Mouse (Mus musculus) frontal cortex, postnatal 25 days (tissue): ENCODE measurements around the gene Mvb12b.
A peak's percentile ranks its signal among the peaks of the same experiment; 100 is the strongest.

ENCODE experiments used
- DNase-seq, 2 experiments: peaks; one replicate each; pipeline ENCODE4 v3.0.0; 2022; ENCODE audit warnings: low spot score in 2 of 2

The Mvb12b gene

DNA sequence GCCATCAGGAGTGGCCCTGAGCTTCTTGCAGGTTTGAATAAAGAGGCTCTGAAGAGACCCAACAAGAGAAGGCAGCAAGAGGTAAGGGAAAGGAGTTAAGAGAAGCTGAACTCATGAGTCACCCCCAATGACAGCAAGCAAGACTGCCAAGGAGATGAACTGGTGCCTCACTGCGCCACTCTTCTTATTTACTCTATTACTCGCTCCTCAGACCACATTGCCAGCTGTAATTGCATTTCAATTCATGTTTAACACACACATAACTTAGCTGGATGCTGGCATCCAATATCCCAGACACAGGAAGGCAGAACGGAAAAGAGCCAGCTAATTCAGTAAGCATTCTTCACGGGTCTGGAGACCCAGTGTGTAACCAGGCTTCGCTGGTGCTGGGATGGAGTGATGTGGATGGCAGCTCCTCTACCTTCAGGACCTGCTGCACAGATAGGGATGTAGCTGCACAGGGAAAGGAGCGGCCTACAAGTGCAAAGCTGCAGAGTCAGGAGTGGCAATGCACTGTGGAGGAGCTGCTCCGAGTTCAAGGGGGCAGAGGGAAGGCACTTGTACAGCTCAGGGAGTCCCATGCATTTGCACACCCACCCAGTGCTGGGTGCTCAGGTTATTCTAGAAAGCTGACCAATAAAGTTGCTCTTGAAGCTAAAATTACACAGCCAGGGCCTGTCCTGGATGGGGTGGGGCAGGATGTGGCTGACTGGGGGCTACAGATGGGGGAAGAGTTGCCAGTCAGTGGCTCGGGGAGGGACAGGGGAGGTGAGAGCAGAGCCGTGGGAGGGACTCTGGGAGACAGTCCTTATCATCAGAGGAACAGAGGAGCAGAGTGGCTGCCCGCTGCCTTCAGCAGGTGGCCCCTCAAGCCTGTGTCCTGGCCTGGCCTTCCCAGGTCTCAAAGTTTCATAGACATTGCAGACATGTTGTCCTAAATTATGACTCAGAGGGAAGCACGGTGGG is 34.5 kb downstream of the Mvb12b start:
- no peak for DNase-seq

DNA sequence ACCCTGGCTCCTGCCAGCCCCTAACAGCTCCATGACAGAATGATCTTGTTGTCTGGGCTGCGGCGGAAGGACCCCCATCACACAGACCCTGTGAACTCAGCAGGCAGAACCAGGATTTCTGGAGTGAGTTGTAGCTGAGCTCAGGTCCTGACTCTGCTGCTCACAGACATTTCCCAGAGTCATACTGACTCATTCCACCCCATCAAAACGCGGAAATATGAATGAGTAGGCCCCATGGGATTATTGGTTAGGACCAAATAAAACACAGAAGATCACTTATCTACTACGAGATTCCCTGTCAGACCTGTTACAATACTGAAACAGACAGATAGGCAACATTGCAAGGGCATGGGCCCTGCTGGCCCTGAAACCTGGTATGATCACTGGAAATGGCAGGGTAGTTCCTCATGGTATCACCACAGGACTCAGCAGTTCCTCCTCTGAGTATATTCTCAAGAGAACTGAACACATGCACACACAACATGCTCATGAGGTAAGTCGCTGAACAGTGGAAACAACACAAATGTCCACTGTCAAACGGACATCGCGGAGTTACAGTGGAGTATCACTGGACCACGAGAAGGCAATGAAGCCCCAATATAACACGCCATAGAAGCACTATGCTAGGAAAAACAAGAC is 40.4 kb downstream of the Mvb12b start:
- DNase-seq = no peak

DNA sequence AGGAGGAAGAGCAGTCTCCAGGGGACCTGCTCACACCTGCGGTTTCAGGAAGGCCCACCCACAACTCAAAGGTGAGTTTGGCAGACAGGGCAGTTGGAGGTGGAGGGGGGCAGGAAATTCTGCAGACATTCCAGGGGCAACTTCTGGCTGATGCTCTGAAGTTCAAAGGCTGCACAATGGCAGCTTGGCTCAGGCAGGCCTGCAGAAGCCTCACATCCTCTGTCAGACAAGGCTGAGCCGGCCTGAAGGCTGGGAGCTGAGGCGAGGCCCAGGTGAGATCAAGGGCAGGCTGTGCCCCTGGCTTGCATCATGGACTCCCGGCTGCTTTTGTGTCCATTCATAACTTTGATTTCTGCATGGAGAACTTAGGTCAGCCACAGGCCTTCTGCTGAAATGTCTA is 41.1 kb downstream of the Mvb12b start:
- DNase-seq = no peak

DNA sequence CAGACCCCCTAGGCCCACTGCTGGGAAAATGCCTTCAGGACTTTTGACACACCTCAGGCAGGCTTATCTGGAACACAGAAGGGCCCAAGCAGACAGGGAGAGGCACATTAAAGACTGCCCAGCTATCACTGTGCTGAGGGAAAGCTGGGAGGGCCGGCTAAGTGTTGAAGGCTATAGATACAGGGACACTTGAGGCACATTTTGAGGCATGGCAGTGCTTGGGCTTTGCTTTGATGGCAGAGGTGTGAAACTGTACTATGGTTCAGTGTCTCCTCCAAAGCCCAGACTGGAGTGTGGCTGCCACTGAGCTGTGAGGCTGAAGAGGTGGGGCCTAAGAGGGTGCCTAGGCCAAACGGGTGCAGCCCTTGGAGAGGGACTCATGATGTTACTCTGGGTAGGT is 44.1 kb downstream of the Mvb12b start:
- DNase-seq = no peak

DNA sequence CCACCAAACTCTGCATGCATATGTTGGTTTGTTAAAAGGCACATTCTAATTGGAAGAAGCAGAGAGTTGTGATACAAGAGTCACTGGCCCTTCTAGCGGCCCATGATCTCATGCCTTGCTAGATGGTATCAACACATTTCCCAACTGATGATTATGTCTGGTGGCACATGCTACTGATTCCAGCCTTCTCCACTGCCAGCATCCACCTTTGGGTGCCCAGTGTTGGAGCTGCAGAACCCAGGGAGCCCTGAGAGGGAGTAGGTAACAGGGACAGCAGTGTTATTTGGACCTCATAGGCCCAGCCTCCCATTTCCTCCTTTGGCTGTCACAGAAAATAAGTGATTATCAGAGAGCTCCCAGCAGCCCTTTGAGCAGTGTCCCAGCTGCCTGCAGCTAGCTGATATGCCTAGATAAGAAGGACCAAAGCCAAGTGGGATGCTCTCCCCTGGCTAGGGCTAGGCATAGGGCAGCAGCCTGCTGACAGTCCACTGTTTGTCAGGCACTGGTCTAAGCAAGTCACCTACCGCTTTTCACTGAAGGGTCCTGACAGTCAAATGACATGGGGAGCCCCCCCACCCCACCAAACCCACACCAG is 44.7 kb downstream of the Mvb12b start:
- DNase-seq = no peak

DNA sequence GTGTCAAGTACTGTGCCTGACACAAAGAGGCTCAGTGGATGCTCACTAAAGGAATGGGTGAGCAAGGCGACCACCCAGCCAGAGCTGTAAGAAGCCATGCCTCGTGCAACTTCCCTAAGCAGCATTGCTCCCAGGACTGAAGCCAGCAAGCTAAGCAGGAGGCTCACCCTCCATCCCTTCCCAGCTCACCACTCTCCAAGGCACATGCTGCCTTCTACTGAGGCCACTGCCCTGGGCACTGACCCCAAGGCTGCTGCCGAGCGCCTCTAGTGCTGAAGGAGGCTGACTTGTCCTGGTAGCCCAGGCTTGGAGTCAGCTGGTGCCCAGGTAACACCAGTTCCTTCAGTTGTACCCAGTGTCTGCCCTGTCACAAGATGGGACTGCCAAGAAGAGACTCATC is 45.8 kb downstream of the Mvb12b start:
- DNase-seq = no peak

DNA sequence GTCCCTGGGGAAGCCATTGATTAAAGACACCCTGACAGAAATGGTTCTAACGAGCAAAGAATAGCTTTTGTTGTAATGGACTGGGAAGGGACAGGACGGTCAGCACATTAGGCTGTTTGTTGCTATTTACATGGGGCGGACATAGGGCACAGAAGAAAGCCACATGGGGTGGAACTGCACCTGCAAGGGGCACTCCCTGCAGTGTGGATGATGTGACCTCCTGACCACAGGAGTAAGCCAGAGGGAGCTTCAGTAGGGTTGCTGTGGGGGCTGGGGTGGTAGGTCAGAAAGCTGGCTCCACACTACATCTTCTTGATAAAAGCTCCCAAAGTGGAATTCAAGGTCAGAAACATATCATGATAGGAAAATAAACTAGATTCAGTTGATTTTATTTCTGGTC is 47.3 kb downstream of the Mvb12b start:
- no peak for DNase-seq

DNA sequence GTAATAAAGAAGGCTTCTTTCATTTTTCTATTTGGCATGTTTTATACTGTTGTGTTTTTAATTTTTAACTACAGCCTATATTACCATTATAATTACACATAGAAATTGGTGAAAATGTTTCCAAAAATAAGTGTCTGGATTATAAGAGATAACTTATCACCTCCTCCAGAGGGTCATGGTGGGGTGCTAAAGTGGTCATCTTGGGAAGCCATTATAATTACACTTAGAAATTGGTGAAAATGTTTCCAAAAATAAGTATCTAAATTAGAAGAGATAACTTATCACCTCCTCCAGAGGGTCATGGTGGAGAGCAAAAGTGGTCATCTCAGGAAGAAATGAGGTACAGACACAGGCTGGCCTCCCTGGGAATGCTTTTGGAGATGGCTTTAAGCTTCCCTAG is 48.5 kb downstream of the Mvb12b start:
- DNase-seq = no peak

DNA sequence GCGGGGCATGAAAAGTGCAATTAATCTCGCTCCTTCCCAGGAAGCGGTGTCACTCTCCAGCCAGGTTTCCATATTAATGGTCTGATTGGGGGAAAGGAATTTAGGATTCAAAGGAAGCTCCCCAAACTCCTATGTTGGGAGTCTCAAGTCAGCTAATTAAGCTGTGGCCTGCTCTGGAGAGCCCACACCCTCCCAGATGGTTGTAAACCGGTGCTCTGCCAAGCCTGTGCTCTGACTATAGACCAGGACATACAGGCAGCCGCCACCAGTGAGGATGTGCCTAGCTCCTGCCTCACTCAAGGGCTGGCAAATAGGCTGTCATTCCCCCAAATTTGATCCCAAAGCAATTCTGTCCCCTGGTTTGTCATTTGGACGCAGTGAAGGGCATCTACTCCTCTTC is 50.4 kb downstream of the Mvb12b start:
- no peak for DNase-seq

DNA sequence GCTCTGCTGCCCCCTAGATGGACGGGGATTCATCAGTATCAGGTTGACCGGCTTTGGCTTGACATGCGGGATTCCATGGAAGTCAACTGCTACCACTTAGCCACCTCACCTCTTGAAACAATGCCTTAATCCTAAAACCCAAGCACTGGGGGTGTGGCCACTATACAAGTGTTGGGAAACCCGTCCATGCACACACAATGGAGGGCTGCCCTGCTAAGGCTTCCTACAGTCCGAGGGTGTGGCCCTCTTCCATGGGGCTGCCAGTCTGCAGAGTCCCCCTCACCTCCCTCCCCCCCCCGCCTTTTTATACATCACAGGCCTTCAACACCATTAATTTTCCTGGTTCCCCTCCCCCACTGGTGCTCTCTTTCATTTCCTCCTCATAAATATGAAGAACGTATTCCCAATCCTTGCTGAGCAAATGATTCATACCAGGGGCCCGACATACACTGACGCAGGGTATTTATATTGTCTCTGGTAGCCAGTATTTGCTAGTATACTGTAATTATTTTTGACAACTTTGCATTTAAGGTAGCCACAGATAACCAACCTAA is 51.0 kb downstream of the Mvb12b start:
- DNase-seq = no peak

DNA sequence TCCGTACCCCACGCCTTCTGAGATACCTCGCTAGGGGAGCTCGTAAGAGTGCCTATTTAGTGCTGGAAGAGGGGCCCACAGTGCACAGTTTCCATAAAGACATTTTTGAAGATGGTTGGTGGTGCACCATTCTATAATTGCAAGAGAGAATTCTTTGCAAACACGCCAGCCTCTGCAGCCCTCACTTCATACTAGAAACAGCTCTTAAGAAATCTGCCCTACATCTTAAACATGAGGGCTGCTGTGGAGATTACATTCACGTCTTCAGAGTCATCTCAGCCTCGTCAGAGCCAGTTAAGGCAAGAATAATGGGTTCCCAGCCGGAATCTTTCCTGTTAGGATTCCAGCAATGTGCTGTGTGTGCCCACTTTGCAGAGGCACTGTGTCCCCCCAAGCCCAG is 52.7 kb downstream of the Mvb12b start:
- no peak for DNase-seq

DNA sequence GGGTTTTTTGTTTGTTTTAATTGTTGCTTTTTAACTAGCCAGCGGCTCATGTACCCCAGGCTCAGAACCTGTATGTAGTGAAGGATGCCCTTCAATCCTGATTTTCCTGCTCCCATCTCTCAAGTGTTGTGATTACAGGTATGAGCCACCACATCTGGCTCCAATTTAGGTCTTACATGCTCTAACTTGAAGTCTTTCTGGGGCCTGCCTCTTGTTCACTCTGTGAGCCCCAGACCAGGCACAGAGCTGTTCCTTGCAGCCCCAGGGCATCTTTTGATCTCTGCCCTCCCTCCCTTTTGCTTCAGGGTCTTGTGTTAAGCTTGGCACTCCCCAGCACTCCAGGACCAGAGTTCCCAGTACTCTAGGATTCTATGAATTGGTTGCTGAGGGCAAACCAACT is 53.8 kb downstream of the Mvb12b start:
- DNase-seq = no peak

DNA sequence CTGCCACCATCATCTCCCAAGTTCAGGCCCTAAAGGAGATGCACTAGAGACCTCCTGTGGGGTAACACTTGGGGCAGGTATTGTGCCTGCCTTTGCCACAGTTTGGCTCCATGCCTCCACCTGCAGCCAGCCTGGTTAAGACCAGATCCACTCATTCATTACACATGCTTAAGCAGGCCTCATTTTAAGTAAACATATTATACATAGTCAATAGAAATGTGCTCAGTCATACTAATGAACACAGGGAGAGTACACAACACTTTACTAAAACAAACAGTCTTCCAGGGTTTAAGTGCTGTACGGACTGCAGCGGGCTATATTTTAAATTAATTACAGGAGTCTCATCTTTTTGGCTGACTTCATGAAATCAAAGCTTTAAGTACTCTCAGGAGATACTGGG is 57.9 kb downstream of the Mvb12b start:
- no peak for DNase-seq

DNA sequence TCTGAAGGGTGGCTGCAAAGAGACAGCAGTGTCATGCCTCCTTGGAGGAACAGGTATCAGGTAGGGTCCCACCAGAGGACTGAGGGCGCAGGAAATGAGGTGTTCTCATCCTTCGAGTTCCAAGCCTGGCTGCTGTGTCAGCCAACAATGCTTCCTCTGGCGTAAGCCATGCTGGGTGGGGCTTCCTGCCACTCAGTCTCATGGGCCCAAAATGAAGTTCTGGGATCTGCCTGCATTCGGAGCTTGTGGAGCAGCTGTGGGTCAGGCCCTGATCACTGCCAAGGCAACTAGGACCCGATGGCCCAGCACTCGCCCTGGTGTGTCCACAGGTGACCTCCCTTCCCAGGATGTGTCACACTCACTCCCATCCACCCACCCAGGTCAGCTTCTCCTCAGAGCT is 61.0 kb downstream of the Mvb12b start:
- no peak for DNase-seq

DNA sequence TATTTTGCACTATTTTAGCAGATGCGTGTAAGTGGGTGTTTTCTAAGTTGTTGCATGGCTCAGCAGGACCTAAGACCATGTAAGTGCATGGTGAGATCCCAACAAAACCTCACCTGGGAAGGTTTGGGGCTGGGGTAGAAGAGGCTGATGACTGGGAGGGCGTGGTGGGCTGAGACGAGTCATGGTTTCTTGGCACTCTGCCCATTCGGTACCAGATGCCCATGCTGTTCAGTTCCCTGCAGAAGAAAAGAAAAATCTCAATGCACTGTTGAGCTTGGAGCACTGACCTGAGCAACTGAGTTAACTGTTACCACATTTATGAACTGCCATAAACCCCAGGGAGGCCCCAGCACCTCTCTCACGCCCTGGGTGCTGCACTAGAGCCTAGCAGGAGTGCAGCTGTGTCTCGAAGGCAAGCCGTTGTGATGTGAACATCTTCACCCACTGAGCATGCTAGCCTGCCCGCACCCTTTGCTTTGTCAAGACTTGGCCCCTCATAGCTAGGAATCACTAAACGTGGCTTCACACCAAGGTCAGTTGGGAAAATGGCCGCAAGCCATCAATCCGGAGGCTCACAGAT is 62.7 kb downstream of the Mvb12b start:
- DNase-seq = no peak

DNA sequence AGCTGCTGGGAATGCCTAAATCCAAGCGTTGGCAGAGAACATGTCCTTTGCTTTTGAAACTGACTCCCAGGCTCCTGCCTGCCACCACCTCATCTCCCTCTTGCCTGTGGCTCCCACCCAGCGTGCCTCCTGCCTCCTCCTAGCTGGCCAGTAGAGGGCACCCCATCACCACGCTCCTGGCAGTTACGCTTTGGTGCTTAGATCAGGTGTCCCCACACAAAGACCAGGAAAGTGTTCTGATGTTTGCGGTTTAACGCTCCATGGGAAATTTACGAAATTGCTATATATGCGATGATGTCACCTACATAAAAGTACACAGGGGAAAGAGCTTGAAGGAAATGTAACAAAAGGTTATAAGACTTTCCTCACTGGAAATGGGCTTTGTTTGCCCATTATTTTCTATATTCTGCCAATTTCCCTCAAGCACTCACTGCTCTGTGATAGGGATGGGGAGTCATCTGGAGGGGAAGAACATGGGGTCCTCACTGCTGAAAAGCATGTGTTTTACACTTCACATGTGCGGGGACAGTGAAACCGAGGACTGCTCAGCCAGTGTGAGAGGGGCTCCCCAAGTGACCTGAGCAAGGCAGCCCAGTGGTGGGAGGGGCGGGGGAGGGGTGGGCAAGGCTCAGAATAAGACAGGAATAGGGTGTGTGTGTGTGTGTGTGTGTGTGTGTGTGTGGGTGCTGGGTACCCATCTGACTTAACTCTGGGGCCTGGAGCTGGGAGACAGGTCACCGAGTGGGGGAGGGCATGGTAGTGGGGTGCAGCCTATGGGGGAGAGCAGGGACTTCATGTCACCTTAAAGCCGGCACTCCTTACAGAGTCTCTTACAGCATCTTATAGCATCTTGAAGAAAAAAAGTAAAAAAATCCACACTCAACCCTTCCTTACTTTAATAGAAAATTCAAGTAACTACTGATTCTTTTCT is 65.8 kb downstream of the Mvb12b start:
- peak; percentile 76 to 86 for DNase-seq

DNA sequence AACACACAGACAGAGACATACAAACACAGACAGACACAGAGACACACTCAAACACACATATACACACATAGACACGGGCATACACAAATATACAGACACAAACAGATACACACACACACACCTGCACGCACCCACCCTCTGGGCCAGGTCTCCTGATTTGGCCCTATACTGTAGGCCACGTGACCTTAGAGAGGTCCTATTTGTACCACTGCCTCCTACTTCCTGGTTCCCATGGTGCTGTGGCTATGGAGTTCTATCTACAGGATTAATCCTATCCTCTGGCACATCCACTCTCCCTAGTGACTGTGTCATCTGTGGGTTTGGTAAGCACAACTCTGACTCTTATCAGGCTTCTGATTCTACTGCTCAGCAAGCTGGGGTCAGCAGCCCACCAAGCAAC is 67.3 kb downstream of the Mvb12b start:
- no peak for DNase-seq

DNA sequence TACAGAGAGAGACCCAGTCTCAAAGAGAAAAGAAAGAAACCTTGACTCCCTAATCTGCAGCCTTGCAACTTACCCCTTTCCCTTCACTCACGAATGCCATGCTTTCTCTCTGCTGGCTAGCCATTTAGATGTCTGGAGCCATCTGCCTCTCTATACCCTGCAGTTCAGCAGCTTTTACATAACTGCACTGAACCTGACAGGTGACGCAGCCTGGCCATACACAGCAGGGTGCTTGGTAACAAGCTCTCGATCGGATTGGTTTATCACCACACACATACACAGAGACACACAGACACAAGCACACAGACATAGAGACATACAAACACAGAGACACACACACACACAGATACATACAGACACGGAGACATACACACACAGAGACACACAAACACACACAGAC is 67.7 kb downstream of the Mvb12b start:
- DNase-seq = no peak

DNA sequence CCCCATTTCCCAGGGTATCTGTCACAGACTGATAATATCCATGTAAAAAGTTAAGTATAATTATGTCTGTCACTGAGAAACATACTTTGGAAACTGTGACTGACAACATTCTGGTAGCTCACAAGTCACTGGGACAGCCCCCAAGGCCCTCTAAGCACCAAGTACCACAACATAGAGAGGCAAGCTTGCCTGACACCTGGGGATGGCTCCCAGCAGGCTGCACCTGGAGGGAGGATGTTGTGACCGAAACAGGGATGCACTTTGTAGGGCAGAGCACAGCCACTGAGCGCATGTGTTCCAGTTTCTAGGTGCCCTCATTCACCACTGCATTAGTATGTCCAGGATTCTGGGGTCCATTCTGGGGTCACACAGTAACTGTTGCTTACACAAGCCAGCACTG is 69.4 kb downstream of the Mvb12b start:
- DNase-seq = no peak

DNA sequence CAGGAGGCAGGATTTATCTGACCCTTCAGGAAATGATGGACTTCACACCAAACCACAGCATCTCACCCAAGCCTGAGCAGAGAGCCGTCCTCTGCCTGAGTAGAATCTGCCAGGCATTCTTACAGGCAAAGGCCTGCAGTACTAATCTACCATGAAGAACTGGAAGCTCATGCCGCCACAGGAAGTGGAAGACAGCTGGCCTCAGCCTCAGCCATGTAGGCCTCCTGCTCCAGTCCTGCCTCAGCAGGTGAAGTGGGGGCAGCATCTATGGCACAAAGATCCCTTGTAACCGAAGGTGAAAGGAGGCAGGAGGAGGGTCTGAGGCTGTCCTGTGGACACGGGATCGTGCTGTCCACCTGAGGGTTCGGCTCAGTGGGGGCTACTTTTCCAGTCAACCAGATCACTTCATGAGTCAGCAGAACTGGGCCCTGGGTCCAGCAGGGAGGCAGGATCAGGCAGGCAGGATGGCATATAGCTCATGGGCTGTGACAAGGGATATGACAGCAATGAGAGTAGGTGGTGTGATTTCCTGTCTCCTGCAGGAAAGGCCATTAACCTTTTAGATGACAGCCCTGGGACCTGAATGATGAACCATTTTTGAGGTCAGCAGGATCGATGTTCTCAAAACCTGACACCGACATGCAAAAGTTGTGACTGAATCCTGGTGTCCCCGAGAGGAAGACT is 69.9 kb downstream of the Mvb12b start:
- no peak for DNase-seq

DNA sequence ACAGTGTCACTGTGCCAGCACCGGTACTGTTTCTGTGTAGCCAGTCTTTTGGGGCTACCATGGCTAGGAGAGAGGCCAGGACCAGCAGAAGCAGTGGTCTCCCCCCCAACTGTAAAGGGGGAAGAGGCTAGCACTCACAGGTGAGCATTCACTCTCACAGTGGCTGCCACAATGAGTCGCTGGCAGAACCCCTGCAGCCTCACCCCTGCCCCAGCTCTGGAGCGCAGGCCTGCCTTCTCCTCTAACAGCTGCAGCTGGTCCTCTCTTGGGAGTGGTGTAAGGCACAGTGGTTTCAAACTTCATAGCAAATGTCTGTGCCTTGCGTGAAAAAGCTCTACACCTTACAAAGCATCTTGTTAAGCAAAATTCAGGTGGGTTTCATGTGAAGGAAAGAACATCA is 70.7 kb downstream of the Mvb12b start:
- no peak for DNase-seq
